Comparison of ENCODE assay signal across 31 mouse cellular contexts in the genomic region with DNA sequence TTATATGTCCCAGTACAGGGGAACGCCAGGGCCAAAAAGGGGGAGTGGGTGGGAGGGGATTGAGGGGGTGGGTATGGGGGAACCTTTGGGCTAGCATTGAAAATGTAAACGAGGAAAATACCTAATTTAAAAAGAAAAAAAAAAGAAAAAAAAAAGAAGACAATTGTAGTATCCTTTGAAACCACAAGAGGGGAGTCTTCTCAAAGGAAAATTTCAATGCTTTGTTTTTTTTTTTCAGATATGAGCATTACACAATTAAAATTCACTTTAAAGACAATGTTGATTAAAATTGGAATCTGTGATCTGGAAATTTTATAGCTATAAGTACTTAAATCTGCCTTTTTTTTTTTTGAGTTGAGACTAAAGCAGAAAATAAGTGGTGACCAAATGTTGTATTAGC.
DNase-seq lines count a peak whose midpoint lies in the region; ATAC-seq and TF ChIP-seq lines count a peak whose summit lies in the region.
"Had no signal": no experiment of that assay in that cellular context is flagged by ENCODE, and none has a peak within 500 bp of the region (broad histone marks: within the 10 kb centered on the region; RNA-seq: fewer than 3 reads in every experiment).

No protein-coding gene starts in this region.

- no peak for TF ChIP-seq EP300 in heart, adult 2 months (IDR thresholded peaks at IDR 0.05; ENCODE audit: insufficient read depth, low read depth, low read length)

- H3K4me2 ChIP-seq in lung, embryonic 14.5 days = no peak overlapping the region
- H3K4me2 ChIP-seq: embryonic facial prominence, embryonic 13.5 days; heart, embryonic 12.5 days; hindbrain, embryonic 15.5 days; limb, embryonic 15.5 days; liver, embryonic 15.5 days; midbrain, embryonic 12.5 days; neural tube, embryonic 13.5 days had no signal

- no peak for TF ChIP-seq POLR2A in heart, adult 2 months (IDR thresholded peaks at IDR 0.05; ENCODE audit: insufficient read depth, low read depth, low read length)
- TF ChIP-seq POLR2A in brain, embryonic 14.5 days (IDR thresholded peaks at IDR 0.05; ENCODE audit: borderline replicate concordance, extremely low read depth, insufficient read depth, insufficient read length, poor library complexity, severe bottlenecking) = no peak

- no peak for ATAC-seq in lung, embryonic 14.5 days (ENCODE audit: insufficient read depth)
- ATAC-seq: forebrain, embryonic 16.5 days; intestine, embryonic 16.5 days had no signal

- intact Hi-C loops in heart, adult 2 months (cut with DNase I) = no loop called here
- intact Hi-C loops in heart, postnatal 36 days (cut with DNase I) = no loop called here

- H3K79me2 ChIP-seq in heart, adult 2 months (replicated peaks; ENCODE audit: control insufficient read depth, insufficient read depth, low read length) = no peaks in the 10 kb centered on the region

- H3K9me3 ChIP-seq in lung, embryonic 14.5 days (ENCODE audit: low read depth, low read length) = no peaks in the 10 kb centered on the region
- H3K9me3 ChIP-seq: embryonic facial prominence, embryonic 13.5 days; heart, embryonic 12.5 days; hindbrain, embryonic 15.5 days; limb, embryonic 15.5 days; liver, embryonic 15.5 days; midbrain, embryonic 12.5 days; neural tube, embryonic 13.5 days had no signal

- peak; percentile 50 for TF ChIP-seq CTCF in heart, adult 2 months (IDR thresholded peaks at IDR 0.05)
- no peak for TF ChIP-seq CTCF in lung, embryonic 14.5 days (IDR thresholded peaks at IDR 0.05; ENCODE audit: low read depth)
- TF ChIP-seq CTCF in brain, embryonic 14.5 days (IDR thresholded peaks at IDR 0.05; ENCODE audit: borderline replicate concordance, extremely low read depth, insufficient read depth, insufficient read length) = peak; percentile 37; the same call in 1 of the 2 replicates

- H3K27ac ChIP-seq in heart, adult 2 months = no peak overlapping the region
- H3K27ac ChIP-seq in lung, embryonic 14.5 days (ENCODE audit: low read depth) = no peak overlapping the region
- H3K27ac ChIP-seq: embryonic facial prominence, embryonic 13.5 days; hindbrain, embryonic 15.5 days; limb, embryonic 15.5 days; liver, embryonic 15.5 days; midbrain, embryonic 12.5 days; neural tube, embryonic 13.5 days had no signal

- no peaks in the 10 kb centered on the region for H3K36me3 ChIP-seq in heart, adult 2 months (ENCODE audit: control insufficient read depth, insufficient read depth, low read length)
- no peaks in the 10 kb centered on the region for H3K36me3 ChIP-seq in lung, embryonic 14.5 days (ENCODE audit: insufficient read depth)
- H3K36me3 ChIP-seq: embryonic facial prominence, embryonic 13.5 days; heart, embryonic 12.5 days; hindbrain, embryonic 15.5 days; limb, embryonic 15.5 days; liver, embryonic 15.5 days; midbrain, embryonic 12.5 days; neural tube, embryonic 13.5 days had no signal

- no peak for DNase-seq in heart, adult 2 months
- DNase-seq in heart, postnatal 4 days = no peak
- DNase-seq in lung, embryonic 14.5 days = peak; percentile 1
- no peak for DNase-seq in lung, adult 18-20 months
- peak; percentile 6 for DNase-seq in A20 (ENCODE audit: low read depth, low spot score)
- peak; percentile 17 for DNase-seq in brain, embryonic 14.5 days (ENCODE audit: low read depth)
- no peak for DNase-seq in cerebellum, adult 11 months
- DNase-seq in heart, postnatal 36 days = no peak
- DNase-seq: adrenal gland, adult 8-10 months; cerebellum, adult 2 months; cerebellum, postnatal 25 days; gastrocnemius, postnatal 14 days; heart, adult 11 months; heart, postnatal 10 days; kidney, postnatal 36 days; left cerebral cortex, postnatal 4 days; lung, postnatal 14 days; right cerebral cortex, adult 18-20 months; right cerebral cortex, postnatal 4 days; thymus, adult 2 months; thymus, postnatal 4 days had no signal

- H3K4me1 ChIP-seq in heart, adult 2 months (ENCODE audit: control insufficient read depth, insufficient read depth, low read length) = no peaks in the 10 kb centered on the region
- no peaks in the 10 kb centered on the region for H3K4me1 ChIP-seq in lung, embryonic 14.5 days (ENCODE audit: insufficient read depth)
- H3K4me1 ChIP-seq: embryonic facial prominence, embryonic 13.5 days; heart, embryonic 12.5 days; hindbrain, embryonic 15.5 days; limb, embryonic 15.5 days; liver, embryonic 15.5 days; midbrain, embryonic 12.5 days had no signal

- WGBS in heart, adult 2 months = 26% methylated on average over 2 of the region's 2 CpGs
- WGBS in lung, embryonic 14.5 days = 30% methylated on average over 2 of the region's 2 CpGs

- no peak overlapping the region for H3K4me3 ChIP-seq in heart, adult 2 months
- no peak overlapping the region for H3K4me3 ChIP-seq in lung, embryonic 14.5 days (ENCODE audit: low read depth, low read length)
- H3K4me3 ChIP-seq: embryonic facial prominence, embryonic 13.5 days; heart, embryonic 12.5 days; hindbrain, embryonic 15.5 days; limb, embryonic 15.5 days; liver, embryonic 15.5 days; midbrain, embryonic 12.5 days; myocyte; neural tube, embryonic 13.5 days had no signal

- no peak overlapping the region for H3K9ac ChIP-seq in heart, adult 2 months (ENCODE audit: low read depth, low read length)
- H3K9ac ChIP-seq in lung, embryonic 14.5 days = no peak overlapping the region
- H3K9ac ChIP-seq: embryonic facial prominence, embryonic 13.5 days; heart, embryonic 12.5 days; hindbrain, embryonic 15.5 days; limb, embryonic 15.5 days; liver, embryonic 15.5 days; midbrain, embryonic 12.5 days; neural tube, embryonic 13.5 days had no signal

- no peaks in the 10 kb centered on the region for H3K27me3 ChIP-seq in heart, adult 2 months (ENCODE audit: control insufficient read depth, insufficient read depth, low read length)
- H3K27me3 ChIP-seq in lung, embryonic 14.5 days (ENCODE audit: insufficient read depth, low read length) = no peaks in the 10 kb centered on the region
- H3K27me3 ChIP-seq: embryonic facial prominence, embryonic 13.5 days; heart, embryonic 12.5 days; hindbrain, embryonic 15.5 days; limb, embryonic 15.5 days; liver, embryonic 15.5 days; midbrain, embryonic 12.5 days; neural tube, embryonic 13.5 days had no signal

Comparison
In these comparisons a context has a peak if more than half of its experiments do, and no peak if none do; other contexts are left out.
1. DNase-seq: peak in lung, embryonic 14.5 days (single experiment), A20 (single experiment) and brain, embryonic 14.5 days (single experiment); none in heart, adult 2 months (0 of 2), heart, postnatal 4 days (single experiment), lung, adult 18-20 months (0 of 2), cerebellum, adult 11 months (single experiment) and heart, postnatal 36 days (0 of 2).